In the genomic region with DNA sequence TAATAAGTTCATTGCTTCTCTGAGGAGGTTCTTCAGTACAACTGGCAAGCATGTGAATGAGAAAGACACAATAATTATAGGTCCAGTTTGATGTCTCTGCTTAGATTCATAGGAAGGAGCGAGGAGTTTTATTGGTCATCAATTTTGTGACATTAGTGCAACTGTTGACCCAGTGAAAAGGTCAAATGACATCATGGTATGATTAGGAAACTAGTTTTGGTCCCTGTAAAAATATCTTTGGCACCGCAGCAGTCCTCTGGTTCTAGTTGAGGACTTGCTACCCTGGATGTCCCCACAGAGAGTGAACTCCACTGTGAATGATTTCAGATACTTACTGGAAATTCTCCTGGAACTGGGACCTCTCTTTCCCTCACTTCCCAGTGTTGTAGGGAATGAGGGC, we compare ENCODE assay signal across 20 mouse cellular contexts. TPM values are rescaled to one million over a fixed set of nuclear protein-coding genes. Genes with fewer than 3 reads are reported as not detected.
DNase-seq lines count a peak whose midpoint lies in the region; ATAC-seq and TF ChIP-seq lines count a peak whose summit lies in the region.
"Had no signal": no experiment of that assay in that cellular context is flagged by ENCODE, and none has a peak within 500 bp of the region (broad histone marks: within the 10 kb centered on the region; RNA-seq: fewer than 3 reads in every experiment).

No protein-coding gene starts in this region.

- no peak for TF ChIP-seq CTCF in liver, adult 2 months (IDR thresholded peaks at IDR 0.05; ENCODE audit: low read depth, low read length)

- peak; percentile 71 for DNase-seq in liver, adult 2 months (ENCODE audit: extremely low read depth, low read depth, low spot score)
- DNase-seq in liver, embryonic 11.5 days (ENCODE audit: low spot score) = no peak
- DNase-seq: adrenal gland, adult 2 months; adrenal gland, adult 8-10 months; adrenal gland, postnatal 10 days; adrenal gland, postnatal 14 days; adrenal gland, postnatal 25 days; adrenal gland, postnatal 36 days; B cell, adult 2 months; cerebellum, adult 11 months; cerebellum, adult 11-12 months; cerebellum, adult 18-20 months; cerebellum, adult 2 months had no signal

- WGBS in liver, adult 2 months = 14% methylated on average over 2 of the region's 2 CpGs
- WGBS in liver, embryonic 11.5 days = 68% methylated on average over 2 of the region's 2 CpGs

- H3K36me3 ChIP-seq in liver, adult 2 months (ENCODE audit: control insufficient read depth, insufficient read depth, low read length) = no peaks in the 10 kb centered on the region
- H3K36me3 ChIP-seq in liver, embryonic 11.5 days (ENCODE audit: control insufficient read depth, insufficient read depth, low read length) = no peaks in the 10 kb centered on the region
- H3K36me3 ChIP-seq: G1E had no signal

- no peak overlapping the region for H3K4me3 ChIP-seq in liver, adult 2 months (ENCODE audit: insufficient read depth, low read depth, low read length)
- H3K4me3 ChIP-seq in liver, embryonic 11.5 days (ENCODE audit: low read depth, low read length) = no peak overlapping the region

- no peaks in the 10 kb centered on the region for H3K4me1 ChIP-seq in liver, adult 2 months (ENCODE audit: control insufficient read depth, insufficient read depth, low read length)
- H3K4me1 ChIP-seq in liver, embryonic 11.5 days (replicated peaks; ENCODE audit: control insufficient read depth, insufficient read depth, low read length) = no peaks in the 10 kb centered on the region

- H3K79me2 ChIP-seq in liver, adult 2 months (ENCODE audit: control insufficient read depth, insufficient read depth, low read length) = no peaks in the 10 kb centered on the region

- H3K9ac ChIP-seq in liver, adult 2 months (ENCODE audit: low read depth, low read length) = no peak overlapping the region
- H3K9ac ChIP-seq in liver, embryonic 11.5 days (ENCODE audit: low read depth, low read length) = no peak overlapping the region

- TF ChIP-seq POLR2A in liver, adult 2 months (IDR thresholded peaks at IDR 0.05; ENCODE audit: extremely low read depth, insufficient read depth, low read length) = no peak

- no peak overlapping the region for H3K27ac ChIP-seq in liver, adult 2 months (replicated peaks; ENCODE audit: insufficient read depth, low read depth, low read length)
- H3K27ac ChIP-seq in liver, embryonic 11.5 days (ENCODE audit: low read depth, low read length) = no peak overlapping the region

- no peak for ATAC-seq in liver, embryonic 11.5 days (replicated peaks; ENCODE audit: low FRiP score)
- ATAC-seq: activated CD4-positive, CD25-positive, alpha-beta regulatory T cell, adult 4 months; CD4-positive, CD25-positive, alpha-beta regulatory T cell, adult 4 months; Patski had no signal

- H3K9me3 ChIP-seq in liver, embryonic 11.5 days (ENCODE audit: control insufficient read depth, low read length) = no peaks in the 10 kb centered on the region
- H3K9me3 ChIP-seq: G1E had no signal

- H3K4me2 ChIP-seq in liver, embryonic 11.5 days = no peak overlapping the region

- H3K27me3 ChIP-seq in liver, adult 2 months (ENCODE audit: control insufficient read depth, insufficient read depth, low read length) = no peaks in the 10 kb centered on the region
- H3K27me3 ChIP-seq in liver, embryonic 11.5 days (replicated peaks; ENCODE audit: control insufficient read depth, insufficient read depth, low read length) = no peaks in the 10 kb centered on the region

RNA-seq across cellular contexts. Expression of a gene that starts 14.8 kb away (rescaled TPM):
- total RNA-seq in liver, adult 2 months (2014; rRNA removed) = 0.46 and 1.1 TPM in 2 replicates
- 0.56 and 0.72 TPM in 2 replicates for polyA plus RNA-seq in liver, adult 2 months (2012; rRNA removed)
- polyA plus RNA-seq in liver, embryonic 11.5 days (2014; fragmentation: Nextera tagmentation; extraction: Ambion mirVana) = 14.0 and 14.2 TPM in 2 replicates
- total RNA-seq: MEL had no signal
- polyA plus RNA-seq: C2C12; CD4-positive, CD25-positive, alpha-beta regulatory T cell, adult 4 months; G1E had no signal

RNA-seq across cellular contexts. Expression of a gene that starts 36.3 kb away (rescaled TPM):
- total RNA-seq in liver, adult 2 months (2014; rRNA removed) = not detected in 2 replicates
- polyA plus RNA-seq in liver, adult 2 months (2012; rRNA removed) = not detected in 2 replicates
- polyA plus RNA-seq in liver, embryonic 11.5 days (2014; fragmentation: Nextera tagmentation; extraction: Ambion mirVana) = 0.08 TPM in 1 of 2 replicates, not detected in the other
- total RNA-seq: CH12.LX, MEL had no signal
- polyA plus RNA-seq: C2C12; cerebellum, adult 2 months; G1E; Patski had no signal

RNA-seq across cellular contexts. Expression of a gene that starts 44.3 kb away (rescaled TPM):
- 0.20 TPM in 1 of 2 replicates, not detected in the other for total RNA-seq in liver, adult 2 months (2014; rRNA removed)
- polyA plus RNA-seq in liver, adult 2 months (2012; rRNA removed) = 0.29 and 0.44 TPM in 2 replicates
- polyA plus RNA-seq in liver, embryonic 11.5 days (2014; fragmentation: Nextera tagmentation; extraction: Ambion mirVana) = 2.2 and 2.4 TPM in 2 replicates
- total RNA-seq: CH12.LX, MEL had no signal
- polyA plus RNA-seq: C2C12; CD4-positive, CD25-positive, alpha-beta regulatory T cell, adult 4 months; G1E had no signal
